Comparison of ENCODE assay signal across 13 mouse cellular contexts in the genomic region with DNA sequence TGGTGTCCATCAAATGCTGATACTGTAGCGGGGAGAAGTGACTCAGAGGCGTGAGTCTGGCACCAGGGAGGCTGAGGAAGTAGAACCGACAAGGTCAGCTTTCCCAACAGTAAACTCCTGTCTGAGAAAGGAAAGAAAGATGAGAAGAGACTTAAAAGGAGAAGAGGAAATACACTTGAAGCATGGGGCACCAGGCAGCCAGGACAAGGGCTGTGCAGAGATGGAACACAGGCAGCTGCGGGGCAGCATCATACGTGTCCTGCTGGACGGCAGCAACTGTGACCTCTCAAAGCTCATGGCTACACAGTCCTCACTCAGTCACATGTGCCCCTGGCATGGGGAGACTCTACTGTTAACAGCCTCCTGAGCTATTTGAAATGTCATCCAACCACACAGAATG. TPM values are rescaled to one million over a fixed set of nuclear protein-coding genes. Genes with fewer than 3 reads are reported as not detected.
DNase-seq lines count a peak whose midpoint lies in the region; ATAC-seq and TF ChIP-seq lines count a peak whose summit lies in the region.
"Had no signal": no experiment of that assay in that cellular context is flagged by ENCODE, and none has a peak within 500 bp of the region (broad histone marks: within the 10 kb centered on the region; RNA-seq: fewer than 3 reads in every experiment).

No protein-coding gene starts in this region.

- H3K4me3 ChIP-seq in intestine, postnatal 0 days (ENCODE audit: low read depth, low read length): no peak overlapping the region
- no peak overlapping the region for H3K4me3 ChIP-seq in intestine, embryonic 15.5 days (replicated peaks)
- H3K4me3 ChIP-seq in limb, embryonic 14.5 days (replicated peaks; ENCODE audit: low read length): no peak overlapping the region
- no peak overlapping the region for H3K4me3 ChIP-seq in midbrain, embryonic 14.5 days (replicated peaks; ENCODE audit: low read depth, low read length)
- H3K4me3 ChIP-seq: midbrain, embryonic 13.5 days; neural tube, embryonic 13.5 days had no signal

- ATAC-seq in intestine, postnatal 0 days: no peak
- no peak for ATAC-seq in intestine, embryonic 15.5 days
- ATAC-seq in limb, embryonic 14.5 days (ENCODE audit: low FRiP score, low read depth): no peak
- ATAC-seq in midbrain, embryonic 14.5 days (ENCODE audit: low FRiP score, low TSS enrichment): no peak
- ATAC-seq in activated CD4-positive, CD25-positive, alpha-beta regulatory T cell, adult 4 months: no peak
- ATAC-seq: forebrain, embryonic 16.5 days; midbrain, embryonic 13.5 days had no signal

- peak; percentile 79 for DNase-seq in 416B (ENCODE audit: low read depth)
- peak; percentile 50 for DNase-seq in adrenal gland, postnatal 25 days
- no peak for DNase-seq in limb, embryonic 14.5 days (ENCODE audit: low spot score)
- no peak for DNase-seq in midbrain, embryonic 14.5 days
- no peak for DNase-seq in layer of hippocampus, adult 9-10 months (ENCODE audit: low spot score)
- DNase-seq: cerebellum, adult 11-12 months; kidney, postnatal 36 days had no signal

- H3K27ac ChIP-seq in intestine, postnatal 0 days (ENCODE audit: low read depth, low read length): peak overlapping the region; percentile 15; the same call in 1 of the 2 replicates
- H3K27ac ChIP-seq in intestine, embryonic 15.5 days: no peak overlapping the region
- H3K27ac ChIP-seq in limb, embryonic 14.5 days (replicated peaks; ENCODE audit: low read depth, low read length): 0 out of 2 replicates have a peak overlapping the region, but pooled peaks have one; percentile 13
- no peak overlapping the region for H3K27ac ChIP-seq in midbrain, embryonic 14.5 days (replicated peaks; ENCODE audit: low read depth, low read length)
- H3K27ac ChIP-seq: midbrain, embryonic 13.5 days; neural tube, embryonic 13.5 days had no signal

- TF ChIP-seq POLR2A in limb, embryonic 14.5 days (IDR thresholded peaks at IDR 0.05; ENCODE audit: borderline replicate concordance, extremely low read depth, insufficient read depth, insufficient read length): no peak

- H3K9ac ChIP-seq in intestine, postnatal 0 days (ENCODE audit: low read depth, low read length): no peak overlapping the region
- H3K9ac ChIP-seq in intestine, embryonic 15.5 days: no peak overlapping the region
- H3K9ac ChIP-seq in limb, embryonic 14.5 days (ENCODE audit: low read depth, low read length, severe bottlenecking): no peak overlapping the region
- no peak overlapping the region for H3K9ac ChIP-seq in midbrain, embryonic 14.5 days (replicated peaks; ENCODE audit: low read length)
- H3K9ac ChIP-seq: midbrain, embryonic 13.5 days; neural tube, embryonic 13.5 days had no signal

- 38% methylated on average over 6 of the region's 6 CpGs for WGBS in intestine, postnatal 0 days
- 42% methylated on average over 6 of the region's 6 CpGs for WGBS in intestine, embryonic 15.5 days
- WGBS in limb, embryonic 14.5 days: 67% methylated on average over 6 of the region's 6 CpGs
- WGBS in midbrain, embryonic 14.5 days: 89% methylated on average over 6 of the region's 6 CpGs

- no peak for TF ChIP-seq CTCF in intestine, postnatal 0 days (IDR thresholded peaks at IDR 0.05; ENCODE audit: low read depth)

- no peaks in the 10 kb centered on the region for H3K36me3 ChIP-seq in intestine, postnatal 0 days (ENCODE audit: control insufficient read depth, insufficient read depth)
- H3K36me3 ChIP-seq in intestine, embryonic 15.5 days: no peaks in the 10 kb centered on the region
- H3K36me3 ChIP-seq in limb, embryonic 14.5 days (ENCODE audit: control insufficient read depth, insufficient read depth, low read length): no peaks in the 10 kb centered on the region
- no peaks in the 10 kb centered on the region for H3K36me3 ChIP-seq in midbrain, embryonic 14.5 days (ENCODE audit: control insufficient read depth, insufficient read depth, low read length)
- H3K36me3 ChIP-seq: midbrain, embryonic 13.5 days; neural tube, embryonic 13.5 days had no signal

- no peaks in the 10 kb centered on the region for H3K9me3 ChIP-seq in intestine, postnatal 0 days (ENCODE audit: control insufficient read depth)
- no peaks in the 10 kb centered on the region for H3K9me3 ChIP-seq in intestine, embryonic 15.5 days
- no peaks in the 10 kb centered on the region for H3K9me3 ChIP-seq in limb, embryonic 14.5 days (ENCODE audit: control insufficient read depth, low read length)
- no peaks in the 10 kb centered on the region for H3K9me3 ChIP-seq in midbrain, embryonic 14.5 days (ENCODE audit: control insufficient read depth, low read length)
- H3K9me3 ChIP-seq: midbrain, embryonic 13.5 days; neural tube, embryonic 13.5 days had no signal

- peaks cover 8% of the 10 kb centered on the region; the same call in 1 of the 2 replicates for H3K4me1 ChIP-seq in intestine, postnatal 0 days (replicated peaks; ENCODE audit: control insufficient read depth, insufficient read depth, low read length)
- peaks cover 25% of the 10 kb centered on the region for H3K4me1 ChIP-seq in intestine, embryonic 15.5 days (replicated peaks)
- H3K4me1 ChIP-seq in limb, embryonic 14.5 days (ENCODE audit: control insufficient read depth, insufficient read depth, low read length): peaks cover 2% of the 10 kb centered on the region; the same call in 1 of the 2 replicates
- no peaks in the 10 kb centered on the region for H3K4me1 ChIP-seq in midbrain, embryonic 14.5 days (ENCODE audit: control insufficient read depth, insufficient read depth, low read length)
- H3K4me1 ChIP-seq: neural tube, embryonic 13.5 days had no signal

- H3K27me3 ChIP-seq in intestine, postnatal 0 days (replicated peaks; ENCODE audit: control insufficient read depth, insufficient read depth, low read length): no peaks in the 10 kb centered on the region
- H3K27me3 ChIP-seq in intestine, embryonic 15.5 days (replicated peaks): no peaks in the 10 kb centered on the region
- H3K27me3 ChIP-seq in limb, embryonic 14.5 days (ENCODE audit: control insufficient read depth, insufficient read depth, low read length): no peaks in the 10 kb centered on the region
- H3K27me3 ChIP-seq in midbrain, embryonic 14.5 days (ENCODE audit: control insufficient read depth, insufficient read depth, low read length): no peaks in the 10 kb centered on the region
- H3K27me3 ChIP-seq: midbrain, embryonic 13.5 days; neural tube, embryonic 13.5 days had no signal

- no peak overlapping the region for H3K4me2 ChIP-seq in intestine, postnatal 0 days (replicated peaks; ENCODE audit: low read depth)
- H3K4me2 ChIP-seq in intestine, embryonic 15.5 days (replicated peaks): no peak overlapping the region
- no peak overlapping the region for H3K4me2 ChIP-seq in limb, embryonic 14.5 days (replicated peaks; ENCODE audit: low read depth, low read length, severe bottlenecking)
- no peak overlapping the region for H3K4me2 ChIP-seq in midbrain, embryonic 14.5 days (ENCODE audit: low read length)
- H3K4me2 ChIP-seq: midbrain, embryonic 13.5 days; neural tube, embryonic 13.5 days had no signal

RNA-seq across cellular contexts. Expression of gene Pacsin2, which starts 54.1 kb away (rescaled TPM):
- polyA plus RNA-seq in intestine, postnatal 0 days (2015; fragmentation: Nextera tagmentation; extraction: Ambion mirVana): 40.9 and 47.3 TPM in 2 replicates
- 70.8 and 78.1 TPM in 2 replicates for polyA plus RNA-seq in intestine, embryonic 15.5 days (2015; fragmentation: Nextera tagmentation; extraction: Ambion mirVana)
- 80.8 and 94.8 TPM in 2 replicates for total RNA-seq in adrenal gland, postnatal 25 days (2021)
- 51.7 and 58.4 TPM in 2 replicates for polyA plus RNA-seq in limb, embryonic 14.5 days (2012; rRNA removed)
- polyA plus RNA-seq in limb, embryonic 14.5 days (2014; fragmentation: Nextera tagmentation; extraction: Ambion mirVana): 41.6 and 43.3 TPM in 2 replicates
- polyA plus RNA-seq in midbrain, embryonic 14.5 days (2014; fragmentation: Nextera tagmentation; extraction: Ambion mirVana): 14.5 and 17.7 TPM in 2 replicates
- 10 to 100 TPM; 21.2 to 24.9 TPM for polyA plus RNA-seq in activated CD4-positive, CD25-positive, alpha-beta regulatory T cell, adult 4 months (2017; shearing (Covaris generic))

Comparison
In these comparisons a context has a peak if more than half of its experiments do, and no peak if none do; other contexts are left out.
1. H3K27ac ChIP-seq: peak in intestine, postnatal 0 days (single experiment) and limb, embryonic 14.5 days (single experiment); none in intestine, embryonic 15.5 days (single experiment) and midbrain, embryonic 14.5 days (single experiment).
2. DNase-seq: peak in 416B (single experiment) and adrenal gland, postnatal 25 days (single experiment); none in limb, embryonic 14.5 days (single experiment), midbrain, embryonic 14.5 days (single experiment) and layer of hippocampus, adult 9-10 months (single experiment).